Mouse (Mus musculus) lung, adult 2 months (tissue): ENCODE measurements around the gene Tm2d1.

ENCODE experiments used
- CTCF ChIP-seq: fragments of 200-500 bp; IDR thresholded peaks from 2 replicates; pipeline ENCODE4 v1.5.1; 2011; ENCODE audit warnings: mild to moderate bottlenecking, low read length, control low read depth; ENCODE audit not compliant: insufficient read depth
- POLR2A ChIP-seq: fragments of 200-500 bp; IDR thresholded peaks from 2 replicates; pipeline ENCODE4 v1.6.1; 2011; ENCODE audit warnings: low read depth, mild to moderate bottlenecking, control low read depth, low read length, borderline replicate concordance; ENCODE audit errors: extremely low read depth

DNA sequence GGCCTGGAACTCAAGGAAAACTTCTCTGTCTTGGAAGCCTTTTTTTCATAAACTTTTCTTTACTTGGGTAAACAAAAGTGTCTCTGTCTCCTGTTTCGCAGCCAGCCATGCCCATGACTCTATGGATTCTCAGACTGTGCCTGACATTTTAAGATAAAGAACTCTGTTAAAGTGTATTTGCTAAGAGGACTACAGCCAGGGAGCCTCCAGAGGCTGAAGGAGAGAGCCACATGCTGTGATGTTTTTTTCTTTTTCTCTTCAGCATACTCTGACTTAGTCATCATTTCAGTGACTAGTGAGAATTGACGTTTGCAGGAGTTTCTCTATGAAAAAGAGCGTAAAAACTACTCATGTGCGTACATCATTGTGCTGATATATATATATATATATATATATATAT is 20.4 kb upstream of the Tm2d1 start:
- TF ChIP-seq CTCF (no peak), POLR2A (no peak)
